Mouse (Mus musculus) thymus, postnatal 25 days (tissue): ENCODE data around the gene Plvap.
A peak's percentile ranks its signal among the peaks of the same experiment; 100 is the strongest.

Source experiments
- DNase-seq: peaks from one replicate; pipeline ENCODE4 v3.0.0; 2022

The Plvap gene

DNA sequence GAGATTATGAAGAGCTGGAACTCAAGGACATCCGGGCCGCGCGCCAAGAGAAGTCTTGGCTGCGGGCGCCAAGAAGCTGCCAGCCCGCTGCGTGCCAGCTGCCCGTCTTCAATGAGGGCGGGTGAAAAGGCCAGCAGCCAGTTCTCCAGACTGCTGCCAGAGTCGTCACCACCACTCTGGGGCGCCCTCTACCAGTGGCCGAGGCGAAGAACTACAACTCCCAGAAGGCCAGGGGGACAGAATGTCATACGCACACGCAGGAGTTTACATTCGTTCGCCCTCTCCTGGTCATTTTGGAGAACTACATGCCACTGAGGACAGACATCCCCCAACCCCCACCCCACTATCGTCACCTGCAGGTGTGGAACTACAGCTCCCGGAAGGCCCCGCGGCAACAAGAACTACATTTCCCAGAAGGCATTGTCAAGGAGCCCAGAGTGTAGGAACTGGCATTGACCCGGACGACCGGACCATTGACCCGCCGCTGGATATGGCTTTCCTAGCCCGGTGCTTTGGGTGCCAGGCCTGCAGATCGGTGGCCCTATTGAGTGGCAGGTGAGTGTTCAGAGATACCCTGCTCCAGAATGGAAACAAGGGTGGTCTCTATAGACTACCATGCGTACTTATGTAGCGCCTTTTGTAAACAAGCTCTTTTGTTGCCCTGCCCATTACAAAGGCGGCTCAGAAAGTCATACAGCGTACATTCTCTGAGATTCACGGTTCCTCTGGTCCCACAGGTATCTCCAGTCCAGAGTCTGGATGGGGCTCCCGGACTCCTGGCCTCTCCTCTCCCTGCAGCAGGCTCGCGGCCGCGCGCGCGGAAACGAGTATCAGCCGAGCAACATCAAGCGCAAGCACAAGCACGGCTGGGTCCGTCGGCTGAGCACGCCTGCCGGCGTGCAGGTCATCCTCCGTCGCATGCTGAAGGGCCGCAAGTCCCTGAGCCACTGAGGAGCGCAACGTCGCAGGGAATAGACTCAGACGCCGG is 46.7 kb downstream of the Plvap start, which contains the start of gene Mrpl34:
Gene Mrpl34, plus strand, starts transcription at position 447 of the 988 bp plus-strand sequence.
- peak; percentile 99 for DNase-seq

DNA sequence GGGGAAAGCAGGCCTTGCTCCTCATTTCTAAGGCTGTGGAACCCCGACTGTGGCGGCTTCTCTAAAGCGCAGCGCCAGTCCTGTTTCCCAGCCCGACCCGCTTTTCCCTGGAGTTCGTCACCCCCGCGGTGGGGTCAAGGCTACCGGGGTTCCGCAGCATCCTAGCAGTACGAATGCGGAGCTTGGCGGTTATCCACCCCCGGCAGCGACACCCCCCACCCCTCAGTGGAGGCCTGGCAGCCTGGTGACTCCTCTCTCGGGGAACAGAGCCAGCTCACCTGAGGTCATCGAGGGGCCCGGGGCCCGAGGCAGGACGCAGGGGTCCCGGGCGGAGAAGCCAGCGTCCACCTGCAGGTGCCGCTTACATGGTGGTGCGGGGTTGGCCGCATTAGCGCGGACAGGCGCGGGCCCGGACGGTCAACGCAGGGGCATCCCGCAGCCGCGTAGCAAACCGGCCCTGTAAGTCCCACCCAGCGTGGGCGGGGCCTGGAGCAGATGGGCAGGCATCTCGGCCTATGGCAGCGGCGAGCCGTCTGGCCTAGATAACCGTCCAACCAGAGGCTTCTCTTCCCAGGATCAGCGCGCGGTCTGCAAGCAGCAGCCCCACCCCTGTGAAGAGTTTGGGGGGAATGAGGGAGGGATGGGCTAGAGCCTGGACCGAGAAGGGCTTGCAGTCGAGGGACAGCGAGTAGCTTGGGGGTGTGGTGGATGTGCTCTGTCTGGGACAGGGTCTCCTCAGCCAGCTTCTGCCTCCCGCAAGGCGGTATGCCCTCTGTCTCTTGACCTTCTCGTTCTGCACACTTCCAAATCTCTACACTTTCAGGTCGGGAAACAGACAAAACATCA is 48.1 kb downstream of the Plvap start, which contains the start of gene Abhd8:
Gene Abhd8, minus strand, starts transcription at position 468 of the 846 bp plus-strand sequence.
- peak; percentile 99 for DNase-seq

DNA sequence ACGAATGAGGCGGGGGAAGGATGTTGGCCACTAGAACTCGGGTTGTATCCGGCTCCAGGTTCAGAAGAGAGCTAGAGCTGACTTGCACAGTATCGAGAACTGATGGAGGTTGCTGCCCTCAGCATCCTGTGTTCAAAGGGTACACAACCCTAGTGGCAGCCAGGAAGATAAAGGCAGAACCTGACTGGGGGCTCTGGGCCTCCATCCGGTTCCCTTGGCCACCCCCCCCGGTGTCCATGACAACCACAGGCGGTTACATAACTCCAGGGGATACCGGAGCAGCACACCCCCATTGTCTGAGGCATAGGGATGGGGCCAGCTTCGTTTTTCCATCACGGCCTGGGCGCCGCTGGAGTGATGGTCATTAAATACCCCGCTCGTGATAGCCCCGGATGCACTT is 48.8 kb downstream of the Plvap start:
- DNase-seq: peak; percentile 87

DNA sequence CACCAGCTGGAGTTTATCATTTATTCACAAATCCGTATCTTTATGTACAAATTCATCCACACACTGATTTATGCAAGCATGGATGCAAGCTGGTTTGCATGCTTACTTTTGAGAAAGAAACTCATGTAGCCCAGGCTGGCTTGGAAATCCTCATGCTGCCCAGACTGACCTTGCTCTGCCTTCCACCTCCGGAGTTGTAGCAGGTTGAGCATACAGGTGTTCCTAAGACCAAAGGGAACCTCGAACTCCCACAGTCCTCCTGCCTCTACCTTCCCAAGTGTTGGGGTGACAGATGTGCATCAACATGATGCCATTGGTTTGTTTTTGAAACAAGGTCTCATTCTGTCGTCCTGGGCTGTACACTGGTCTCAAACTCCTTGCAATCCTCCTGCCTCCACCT is 49.4 kb downstream of the Plvap start:
- DNase-seq: no peak

DNA sequence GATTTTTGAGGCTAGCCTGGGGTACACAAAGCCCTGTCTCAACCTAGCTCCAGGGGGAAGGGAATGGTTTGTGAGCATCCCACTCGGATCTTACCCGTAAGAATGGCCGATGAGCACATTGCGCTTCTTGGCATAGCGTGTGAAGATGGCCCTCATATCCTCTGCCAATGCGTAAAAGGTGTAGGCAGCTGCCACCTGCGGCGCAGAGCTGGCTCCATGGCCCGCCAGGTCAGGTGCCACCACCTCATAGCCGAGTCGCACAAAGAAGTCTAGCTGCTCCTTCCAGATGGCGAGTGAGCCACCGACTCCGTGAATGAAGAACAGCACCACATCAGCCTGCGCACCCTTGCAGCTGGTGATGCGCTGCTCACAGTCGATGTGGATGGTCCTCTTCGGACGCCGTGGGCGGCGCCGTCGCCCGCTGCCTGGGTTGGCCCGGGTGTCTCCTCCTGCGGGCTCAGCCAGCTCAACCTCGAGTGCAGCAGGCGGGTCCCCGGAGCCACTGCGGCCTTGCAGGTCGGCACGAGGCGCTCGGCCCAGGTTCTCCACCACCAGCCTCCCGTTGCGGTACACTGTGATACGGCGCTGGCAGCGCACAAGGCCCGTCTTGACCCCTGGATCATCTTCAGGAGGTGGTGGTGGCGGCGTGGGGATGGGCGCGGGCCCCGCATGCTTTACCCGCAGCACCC is 50.3 kb downstream of the Plvap start:
- DNase-seq: no peak

DNA sequence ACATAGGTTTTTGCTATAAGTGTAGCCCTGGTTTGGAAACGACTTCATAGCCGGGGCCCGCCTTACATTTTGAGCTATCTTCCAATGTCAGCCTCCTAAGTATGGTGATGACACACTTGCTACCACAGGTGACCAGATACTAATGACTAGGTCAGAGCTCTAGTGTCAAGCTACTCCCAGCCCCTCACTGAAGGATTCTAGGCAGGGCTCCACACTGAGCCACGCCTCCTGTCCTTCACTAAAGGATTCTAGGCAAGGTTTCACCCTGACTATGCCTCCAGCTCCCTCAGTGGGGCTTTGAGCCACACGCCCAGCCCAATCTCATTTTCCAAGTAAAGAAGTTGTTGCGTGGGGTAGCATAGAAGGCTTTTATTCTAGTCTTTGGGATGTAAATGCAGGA is 50.8 kb downstream of the Plvap start:
- no peak for DNase-seq

DNA sequence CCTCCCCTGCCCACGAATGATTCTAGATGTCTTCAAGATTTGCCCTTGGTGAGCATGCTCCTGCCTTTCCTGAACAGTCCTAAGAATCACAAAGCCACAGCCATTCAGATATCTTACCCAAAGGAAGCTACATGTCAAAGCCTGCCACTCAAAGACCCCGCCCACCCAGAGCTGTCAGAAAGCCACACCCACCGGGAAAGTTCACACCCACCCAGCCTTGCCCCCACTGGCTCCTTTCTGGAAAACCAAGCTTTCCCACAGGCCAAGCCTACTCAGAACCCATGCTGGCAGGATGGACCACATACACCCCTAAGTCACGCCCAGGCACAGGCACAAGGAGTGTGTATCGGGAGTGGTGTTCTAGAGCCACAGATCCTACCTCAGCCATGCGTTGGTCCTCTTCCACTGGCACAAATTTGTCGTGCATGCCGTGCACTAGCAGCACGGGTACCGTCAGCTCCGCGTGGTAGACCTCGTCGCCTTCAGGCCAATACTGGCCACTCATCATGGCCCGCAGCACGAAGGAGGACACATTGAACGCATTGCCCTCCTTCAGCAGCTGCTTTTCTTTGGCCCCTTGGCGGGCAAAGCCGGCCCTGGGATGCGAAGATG is 53.8 kb downstream of the Plvap start:
- peak; percentile 4 for DNase-seq

DNA sequence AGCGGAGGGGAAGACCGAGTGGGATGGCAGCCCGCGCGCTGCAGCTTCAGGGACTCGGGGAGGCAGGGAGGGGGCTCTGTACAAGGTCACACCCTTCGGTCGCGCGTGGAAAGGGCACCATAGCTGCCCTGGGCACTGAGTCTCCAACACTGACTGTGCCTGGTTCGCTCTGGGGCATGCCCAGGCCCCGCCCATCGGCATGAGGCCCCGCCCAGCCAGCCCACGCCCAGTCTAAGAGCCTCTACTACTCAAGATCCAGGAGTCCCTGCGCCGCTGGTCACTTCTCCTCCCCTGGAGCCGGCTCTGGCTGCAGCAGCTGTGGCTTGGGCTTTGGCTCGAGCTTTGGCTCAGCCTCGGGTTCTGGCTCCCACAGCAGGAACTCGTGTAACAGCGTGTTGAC is 54.6 kb downstream of the Plvap start:
- DNase-seq: no peak

DNA sequence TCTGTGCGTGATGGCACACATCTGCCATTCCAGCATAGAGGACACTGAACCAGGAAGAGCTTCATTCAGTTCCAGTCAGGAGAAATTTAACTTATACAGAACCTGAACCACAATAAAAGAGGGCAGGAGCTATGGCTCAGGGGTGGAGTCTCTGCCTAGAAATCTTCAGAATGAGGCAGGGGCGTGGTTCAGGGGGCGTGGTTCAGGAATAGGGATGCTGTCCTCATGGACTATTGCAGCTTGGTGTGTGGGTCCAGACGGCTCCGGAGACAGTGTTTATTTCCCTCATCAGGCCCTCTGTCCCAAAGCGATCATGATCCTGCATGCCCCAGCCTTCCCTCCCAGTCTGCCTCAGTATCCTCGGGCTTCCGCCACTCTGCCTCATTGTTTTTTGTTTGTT is 56.9 kb downstream of the Plvap start:
- DNase-seq: no peak

DNA sequence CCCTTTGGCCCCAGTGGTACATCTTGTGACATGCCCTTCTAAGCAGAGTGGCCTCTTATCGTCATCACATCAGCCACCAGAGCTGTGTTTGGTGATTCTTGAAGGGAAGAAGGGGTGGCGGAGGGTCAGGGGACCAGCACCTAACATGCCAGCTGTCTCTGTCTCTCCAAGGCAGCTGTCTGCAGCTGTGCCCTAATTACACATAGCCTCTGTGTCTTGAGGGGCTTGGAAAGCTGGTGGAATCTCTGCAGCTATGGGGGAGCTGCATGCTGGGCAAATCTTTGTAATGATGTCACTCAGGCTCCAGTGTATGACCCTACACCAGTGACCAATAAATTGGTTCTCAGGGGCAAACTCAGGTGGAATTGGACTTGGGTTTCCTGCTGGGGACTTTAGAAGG is 58.9 kb downstream of the Plvap start:
- DNase-seq: no peak

DNA sequence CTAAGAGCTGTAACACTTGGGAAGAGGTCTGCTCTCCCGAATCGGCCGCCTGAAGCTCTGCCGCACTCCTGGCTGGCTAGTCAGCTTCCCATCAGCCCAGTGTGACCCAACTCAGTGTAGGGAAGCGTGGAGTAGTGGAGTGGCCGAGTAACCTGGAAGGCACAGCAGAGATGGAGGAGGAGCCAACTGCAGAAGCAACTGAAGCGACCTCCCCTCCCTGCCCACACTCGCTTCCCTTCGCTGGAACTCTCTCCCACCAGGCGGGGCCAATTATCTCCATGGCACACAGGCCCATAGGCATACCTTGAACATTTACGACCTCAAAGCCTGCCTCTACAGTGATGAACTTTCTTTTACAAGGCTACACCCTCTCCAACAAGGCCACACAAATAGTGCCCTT is 59.8 kb downstream of the Plvap start:
- DNase-seq: no peak

DNA sequence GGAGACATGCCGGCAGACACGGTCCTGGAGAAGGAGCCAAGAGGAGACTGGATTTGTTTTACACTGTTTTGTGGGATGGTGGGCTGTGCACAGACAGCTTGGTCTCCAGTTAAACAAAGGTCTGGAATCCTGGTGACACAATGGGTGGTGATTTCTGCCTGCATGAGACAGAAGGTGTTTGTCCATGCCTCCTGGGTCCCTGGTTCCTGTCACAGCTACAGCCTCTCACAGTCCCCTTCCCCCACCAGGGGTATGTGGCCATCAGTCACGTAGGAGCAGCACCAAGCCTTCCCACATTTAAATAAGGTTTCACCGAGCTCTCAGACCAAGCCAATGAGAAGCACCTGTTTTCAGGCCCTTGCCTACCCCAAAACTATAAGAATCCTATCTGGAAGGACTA is 60.2 kb downstream of the Plvap start:
- no peak for DNase-seq
